Mouse (Mus musculus) embryo, embryonic 11.5 days (tissue): ENCODE measurements around the gene Ppl.

Experiments used
- DNase-seq: peaks from one replicate; pipeline ENCODE4 v3.0.0-alpha.2; 2012; ENCODE audit warnings: low read depth, low spot score

Gene Ppl

GRCm38 (mm10) chr16:5132401-5132801 is at the start of gene Ppl:
Gene Ppl (minus strand): TSS chr16:5132421.
- DNase-seq, result no peak

- DNase-seq, result no peak
Measured at GRCm38 (mm10) chr16:5172636-5173035, 40.4 kb upstream of the Ppl start.

- DNase-seq, result no peak
Measured at GRCm38 (mm10) chr16:5168829-5169228, 36.6 kb upstream of the Ppl start.

- DNase-seq, result no peak
Measured at GRCm38 (mm10) chr16:5168038-5168437, 35.8 kb upstream of the Ppl start.

GRCm38 (mm10) chr16:5164327-5164726 is 32.1 kb upstream of the Ppl start:
- no peak for DNase-seq

- DNase-seq, result no peak
Measured at GRCm38 (mm10) chr16:5159248-5159647, 27.0 kb upstream of the Ppl start.

GRCm38 (mm10) chr16:5157113-5157512 is 24.9 kb upstream of the Ppl start:
- DNase-seq, result no peak

GRCm38 (mm10) chr16:5156495-5156894 is 24.3 kb upstream of the Ppl start:
- DNase-seq, result no peak

GRCm38 (mm10) chr16:5155014-5155413 is 22.8 kb upstream of the Ppl start:
- no peak for DNase-seq

- DNase-seq, result no peak
Measured at GRCm38 (mm10) chr16:5153299-5154026, 21.2 kb upstream of the Ppl start.

GRCm38 (mm10) chr16:5150544-5150943 is 18.3 kb upstream of the Ppl start:
- DNase-seq, result no peak

GRCm38 (mm10) chr16:5147037-5147385 is 14.8 kb upstream of the Ppl start, which contains the start of gene Sec14l5:
Gene Sec14l5 (plus strand): TSS chr16:5147109.
- DNase-seq, result no peak

GRCm38 (mm10) chr16:5146367-5147036 is 14.3 kb upstream of the Ppl start:
- peak; percentile 69 for DNase-seq

GRCm38 (mm10) chr16:5145570-5145969 is 13.3 kb upstream of the Ppl start:
- peak; percentile 76 for DNase-seq

- DNase-seq, result no peak
Measured at GRCm38 (mm10) chr16:5139741-5140140, 7.5 kb upstream of the Ppl start.

- DNase-seq, result no peak
Measured at GRCm38 (mm10) chr16:5137006-5137540, 4.9 kb upstream of the Ppl start.

- no peak for DNase-seq
Measured at GRCm38 (mm10) chr16:5136505-5136904, 4.3 kb upstream of the Ppl start.

GRCm38 (mm10) chr16:5135551-5136261 is 3.5 kb upstream of the Ppl start:
- no peak for DNase-seq

- DNase-seq, result no peak
Measured at GRCm38 (mm10) chr16:5134623-5135330, 2.6 kb upstream of the Ppl start.

GRCm38 (mm10) chr16:5131251-5131922 is 834 bp downstream of the Ppl start:
- DNase-seq, result no peak

- no peak for DNase-seq
Measured at GRCm38 (mm10) chr16:5130766-5131165, 1.5 kb downstream of the Ppl start.
